8 mouse cellular contexts compared by ENCODE assay signal in the genomic region with DNA sequence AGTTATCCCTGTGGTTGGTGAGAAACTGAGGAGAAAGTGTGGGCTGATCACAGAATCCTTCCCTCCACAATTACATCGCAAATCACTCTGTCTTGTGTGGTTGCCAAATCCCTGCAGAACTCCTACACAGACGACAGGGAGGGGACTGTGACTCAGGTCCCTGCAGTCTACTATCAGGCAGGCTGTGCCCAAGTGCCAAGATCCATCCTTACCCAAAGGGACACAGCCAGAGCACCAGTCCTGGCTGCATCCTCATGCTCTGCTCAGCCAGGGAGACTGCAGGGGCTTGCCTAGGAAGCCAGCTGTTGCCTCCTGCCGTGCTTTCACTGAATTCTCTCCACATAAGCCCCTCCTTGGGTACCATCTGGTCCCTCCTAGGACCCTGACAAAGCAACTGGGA.
A peak's percentile ranks its signal among the peaks of the same experiment; 100 is the strongest.
DNase-seq lines count a peak whose midpoint lies in the region; ATAC-seq and TF ChIP-seq lines count a peak whose summit lies in the region.

No protein-coding gene starts in this region.

- H3K9ac ChIP-seq in forebrain, embryonic 12.5 days = no peak overlapping the region
- no peak overlapping the region for H3K9ac ChIP-seq in forebrain, postnatal 0 days
- no peak overlapping the region for H3K9ac ChIP-seq in neural tube, embryonic 13.5 days

- H3K27ac ChIP-seq in forebrain, embryonic 12.5 days = peak overlapping the region; percentile 26; the same call in 1 of the 2 replicates
- no peak overlapping the region for H3K27ac ChIP-seq in forebrain, postnatal 0 days (ENCODE audit: low read depth, low read length)
- no peak overlapping the region for H3K27ac ChIP-seq in neural tube, embryonic 13.5 days (replicated peaks)

- no peak overlapping the region for H3K4me3 ChIP-seq in forebrain, embryonic 12.5 days (replicated peaks)
- H3K4me3 ChIP-seq in forebrain, postnatal 0 days (ENCODE audit: low read depth, low read length) = no peak overlapping the region
- no peak overlapping the region for H3K4me3 ChIP-seq in neural tube, embryonic 13.5 days

- no peak overlapping the region for H3K4me2 ChIP-seq in forebrain, embryonic 12.5 days
- H3K4me2 ChIP-seq in forebrain, postnatal 0 days (ENCODE audit: low read depth) = no peak overlapping the region
- no peak overlapping the region for H3K4me2 ChIP-seq in neural tube, embryonic 13.5 days

- peak; percentile 39 for DNase-seq in forebrain, postnatal 0 days
- peak; percentile 49 to 50 for DNase-seq in layer of hippocampus, postnatal 36 days
- DNase-seq in urinary bladder, postnatal 10 days (ENCODE audit: low spot score) = no peak
- no peak for DNase-seq in gastrocnemius, adult 18-20 months (ENCODE audit: low spot score)
- DNase-seq in ovary, postnatal 36 days (ENCODE audit: low spot score) = no peak
- DNase-seq in heart, adult 11 months = no peak

- 0 out of 2 replicates have a peak, but pooled peaks cover 4% of the 10 kb centered on the region for H3K36me3 ChIP-seq in forebrain, embryonic 12.5 days (replicated peaks)
- no peaks in the 10 kb centered on the region for H3K36me3 ChIP-seq in forebrain, postnatal 0 days (ENCODE audit: insufficient read depth)
- no peaks in the 10 kb centered on the region for H3K36me3 ChIP-seq in neural tube, embryonic 13.5 days

- H3K4me1 ChIP-seq in forebrain, embryonic 12.5 days = peaks cover 10% of the 10 kb centered on the region
- H3K4me1 ChIP-seq in forebrain, postnatal 0 days (ENCODE audit: insufficient read depth) = 0 out of 2 replicates have a peak, but pooled peaks cover 4% of the 10 kb centered on the region
- H3K4me1 ChIP-seq in neural tube, embryonic 13.5 days (replicated peaks) = peaks cover 16% of the 10 kb centered on the region

- no peaks in the 10 kb centered on the region for H3K27me3 ChIP-seq in forebrain, embryonic 12.5 days
- no peaks in the 10 kb centered on the region for H3K27me3 ChIP-seq in forebrain, postnatal 0 days (ENCODE audit: insufficient read depth, low read length)
- no peaks in the 10 kb centered on the region for H3K27me3 ChIP-seq in neural tube, embryonic 13.5 days

- ATAC-seq in forebrain, embryonic 12.5 days (ENCODE audit: low FRiP score) = peak; percentile 42; the same call in 1 of the 2 replicates
- peak; percentile 67 for ATAC-seq in forebrain, postnatal 0 days
- peak; percentile 73; the same call in 1 of the 2 replicates for ATAC-seq in neural tube, embryonic 13.5 days (ENCODE audit: low read depth)

- 29% methylated on average over 3 of the region's 3 CpGs for WGBS in forebrain, embryonic 12.5 days
- 17% methylated on average over 3 of the region's 3 CpGs for WGBS in forebrain, postnatal 0 days
- WGBS in neural tube, embryonic 13.5 days = 25% methylated on average over 3 of the region's 3 CpGs

- TF ChIP-seq CTCF in forebrain, postnatal 0 days (IDR thresholded peaks at IDR 0.05; ENCODE audit: low read depth) = no peak

- no peaks in the 10 kb centered on the region for H3K9me3 ChIP-seq in forebrain, embryonic 12.5 days
- H3K9me3 ChIP-seq in forebrain, postnatal 0 days (ENCODE audit: low read length) = no peaks in the 10 kb centered on the region
- H3K9me3 ChIP-seq in neural tube, embryonic 13.5 days = no peaks in the 10 kb centered on the region

Comparison
In these comparisons a context has a peak if more than half of its experiments do, and no peak if none do; other contexts are left out.
1. DNase-seq: peak in forebrain, postnatal 0 days (single experiment) and layer of hippocampus, postnatal 36 days (2 of 2); none in urinary bladder, postnatal 10 days (single experiment), gastrocnemius, adult 18-20 months (single experiment), ovary, postnatal 36 days (single experiment) and heart, adult 11 months (single experiment).
2. Peak in every context shown above with its lines, with median percentiles within 50 percentile points of each other: ATAC-seq.